Mouse (Mus musculus): Measurements from ENCODE around the gene Xpo6.

DNA sequence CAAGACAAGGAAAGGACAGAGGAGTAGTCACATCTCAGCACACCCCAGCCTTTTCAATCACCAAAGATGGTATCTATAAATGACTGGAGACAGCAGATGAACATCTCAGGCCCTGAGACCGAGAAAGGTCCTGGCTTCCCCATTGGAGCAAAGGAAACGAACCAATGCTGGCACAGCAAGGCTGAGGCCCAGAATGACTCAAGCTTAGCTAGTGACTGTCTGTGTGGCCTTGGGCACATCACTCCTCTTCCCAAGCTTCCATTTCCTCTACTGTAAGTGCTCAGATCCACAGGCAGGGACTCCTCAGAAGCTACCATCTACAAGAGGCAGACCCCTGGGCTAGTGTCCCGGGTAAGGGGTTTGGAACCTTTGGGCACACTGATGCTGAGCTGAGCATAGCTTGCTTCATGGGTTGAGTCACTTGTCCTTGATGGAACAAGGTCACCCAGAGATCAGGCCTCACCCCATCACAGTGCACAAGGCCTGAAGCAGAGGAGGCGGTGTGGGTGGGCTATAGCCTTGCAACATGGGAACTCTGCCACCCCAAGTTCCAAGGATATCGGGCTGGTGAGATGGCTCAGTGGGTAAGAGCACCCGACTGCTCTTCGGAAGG, 101.0 kb downstream of the Xpo6 start:
- TF ChIP-seq GATA1 (IDR thresholded peaks at IDR 0.05; ENCODE audit: borderline replicate concordance, low read length) = no peak
- TF ChIP-seq FLI1 (IDR thresholded peaks at IDR 0.05; ENCODE audit: low read length) = no peak
